Mouse (Mus musculus) kidney, adult 2 months (tissue): ENCODE measurements at regions not wholly inside any gene's neighbourhood (a gene's known extent, or its start where the extent isn't known, plus 50 kb on each side); places are given as distances from the start of the nearest gene placed in this dataset.
"Not testable (repeated sequence)": the region's sequence is repeated elsewhere in the genome, so short reads cannot be mapped to it uniquely, and the experiment has no call there.

Source experiments
- DNase-seq: peaks from one replicate; pipeline ENCODE4 v3.0.0; 2021
- H3K27ac ChIP-seq: fragments of 200-500 bp; 2 replicates; pipeline ENCODE4 v1.5.1; 2012; ENCODE audit warnings: low read depth, low read length, control low read depth, inconsistent platforms; ENCODE audit not compliant: insufficient read depth
- H3K27me3 ChIP-seq: fragments of 200-500 bp; replicated peaks from 2 replicates; pipeline ENCODE4 v1.6.1; 2012; ENCODE audit warnings: mild to moderate bottlenecking, moderate library complexity, low read length, inconsistent platforms; ENCODE audit not compliant: control insufficient read depth, insufficient read depth
- H3K36me3 ChIP-seq: fragments of 200-500 bp; 2 replicates; pipeline ENCODE4 v1.6.1; 2012; ENCODE audit warnings: mild to moderate bottlenecking, moderate library complexity, low read length, inconsistent platforms; ENCODE audit not compliant: control insufficient read depth, insufficient read depth
- H3K4me1 ChIP-seq: fragments of 200-500 bp; 2 replicates; pipeline ENCODE4 v1.6.1; 2011; ENCODE audit warnings: low read length; ENCODE audit not compliant: control insufficient read depth, insufficient read depth
- H3K4me3 ChIP-seq: fragments of 200-500 bp; 2 replicates; pipeline ENCODE4 v1.5.1; 2011; ENCODE audit warnings: mild to moderate bottlenecking, low read depth, low read length, control low read depth; ENCODE audit not compliant: insufficient read depth
- WGBS: fragments of 180-500 bp; shearing (Covaris S2); methylation state at CpG from one replicate; pipeline ENCODE4 v1.1.7; 2018; 5-methylcytosine and 5-hydroxymethylcytosine counted together

- not testable (repeated sequence) for H3K27me3 ChIP-seq, H3K36me3 ChIP-seq, DNase-seq, H3K4me1 ChIP-seq, H3K4me3 ChIP-seq, H3K27ac ChIP-seq
- 92% methylated on average over 1 of the region's 1 CpGs for WGBS
These were observed 51.4 kb upstream of the Scaf8 start for GRCm38 (mm10) chr17:3063401-3063800.
